Mouse (Mus musculus) testis, postnatal 14 days (tissue): Measurements from ENCODE around the gene Ptprm.
A peak's percentile ranks its signal among the peaks of the same experiment; 100 is the strongest.

Experiments
- DNase-seq: peaks from one replicate; pipeline ENCODE4 v3.0.0; 2021; ENCODE audit warnings: low spot score

The Ptprm gene

DNA sequence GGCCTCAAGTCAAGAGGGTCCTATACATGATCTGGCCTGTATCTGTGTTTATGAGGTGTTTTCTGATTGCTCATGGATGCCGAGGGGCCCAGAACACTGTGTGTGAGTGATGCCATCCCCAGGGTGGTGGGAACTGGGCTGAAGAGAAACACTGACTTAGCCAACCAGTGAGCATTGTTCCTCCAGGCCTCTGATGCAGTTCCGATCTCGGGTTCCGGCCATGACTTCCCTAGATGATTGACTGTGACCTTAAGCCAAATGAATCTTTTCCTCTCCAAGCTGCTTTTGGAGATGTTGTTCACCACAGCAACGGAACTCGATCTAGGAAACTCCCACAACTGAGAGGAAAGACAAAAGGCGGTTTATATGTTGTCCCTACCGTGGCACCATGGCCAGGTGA, 9.1 kb downstream of the Ptprm start:
- DNase-seq: no peak

DNA sequence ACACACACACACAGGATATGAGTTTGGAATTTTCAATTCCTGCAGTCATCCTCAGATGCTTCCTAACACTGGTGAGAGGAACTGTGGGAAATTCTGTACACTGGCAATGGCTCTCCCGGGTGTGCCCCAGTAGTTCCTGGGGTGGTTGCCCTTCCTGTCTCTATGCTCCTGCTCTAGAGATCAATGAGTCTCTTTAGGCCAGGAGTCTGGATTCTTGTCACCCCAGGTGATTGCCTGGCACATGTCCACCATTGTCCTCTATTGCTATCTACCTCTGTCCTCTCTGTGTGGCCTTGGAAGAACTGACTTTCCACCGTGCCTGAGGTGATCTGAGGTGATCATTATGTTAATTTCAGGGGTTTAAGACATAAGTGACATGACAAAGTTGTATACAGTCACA, 10.8 kb downstream of the Ptprm start:
- no peak for DNase-seq

DNA sequence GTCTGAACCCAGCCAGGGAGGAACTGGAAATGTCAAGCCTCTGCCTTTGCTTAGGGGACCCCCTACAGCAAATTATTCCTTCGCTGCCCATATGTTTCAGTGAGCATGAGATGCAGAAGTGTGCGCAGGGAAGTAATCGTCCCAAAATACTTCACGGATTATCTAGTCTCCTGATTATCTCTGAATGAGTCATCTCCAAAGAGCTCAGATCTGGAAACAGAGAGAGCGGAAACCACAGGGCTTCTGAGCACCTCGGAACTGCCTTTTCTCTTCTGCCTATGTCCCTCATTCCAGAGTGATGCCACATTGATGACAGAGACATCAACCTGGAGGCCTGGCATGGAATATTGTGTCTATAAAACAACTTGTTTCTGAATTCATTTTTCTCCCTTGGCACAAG, 11.3 kb downstream of the Ptprm start:
- no peak for DNase-seq

DNA sequence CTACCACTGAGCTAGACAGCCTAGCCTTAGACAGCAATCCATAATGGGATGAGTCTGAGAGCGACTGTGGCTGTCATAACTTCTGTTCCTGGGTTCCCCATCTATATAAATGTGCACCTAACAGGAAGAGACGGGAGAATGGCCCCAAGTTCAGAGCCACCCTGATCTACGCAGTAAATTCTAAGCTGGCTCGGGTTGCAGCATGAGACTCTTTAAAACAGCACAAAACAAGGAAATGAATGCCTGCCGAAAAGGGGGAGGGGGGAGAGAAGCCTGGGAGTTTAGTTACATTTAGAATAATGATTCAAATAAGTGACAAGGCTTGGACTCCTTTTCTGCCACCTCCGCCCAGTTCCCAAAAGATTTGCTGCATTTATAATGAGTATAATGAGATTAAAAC, 13.9 kb downstream of the Ptprm start:
- no peak for DNase-seq

- DNase-seq: no peak
Measured at GRCm38 (mm10) chr17:67339569-67339968, 14.7 kb downstream of the Ptprm start.

GRCm38 (mm10) chr17:67334310-67334709, 19.9 kb downstream of the Ptprm start:
- DNase-seq: no peak

DNA sequence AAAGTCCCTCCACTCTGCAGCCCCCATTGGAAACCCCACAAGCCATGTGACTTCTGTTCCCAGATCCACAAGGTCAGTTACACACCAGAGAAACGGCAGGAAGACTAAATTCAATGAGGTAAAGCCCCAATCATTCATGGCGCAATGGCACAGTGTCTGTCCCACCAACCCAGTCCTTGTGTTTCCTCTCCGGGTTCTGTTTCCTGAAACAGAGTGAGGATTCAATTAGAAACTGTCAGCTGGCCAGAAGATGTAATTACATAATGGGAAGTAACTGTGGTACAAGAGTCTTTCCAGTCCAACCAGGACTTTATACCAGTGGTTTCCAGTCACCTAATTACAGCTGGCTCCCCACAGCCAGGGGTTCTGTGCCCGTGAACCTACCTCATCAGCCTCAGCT, 24.8 kb downstream of the Ptprm start:
- DNase-seq: no peak

- no peak for DNase-seq
Measured at GRCm38 (mm10) chr17:67324499-67324832, 29.8 kb downstream of the Ptprm start.

DNA sequence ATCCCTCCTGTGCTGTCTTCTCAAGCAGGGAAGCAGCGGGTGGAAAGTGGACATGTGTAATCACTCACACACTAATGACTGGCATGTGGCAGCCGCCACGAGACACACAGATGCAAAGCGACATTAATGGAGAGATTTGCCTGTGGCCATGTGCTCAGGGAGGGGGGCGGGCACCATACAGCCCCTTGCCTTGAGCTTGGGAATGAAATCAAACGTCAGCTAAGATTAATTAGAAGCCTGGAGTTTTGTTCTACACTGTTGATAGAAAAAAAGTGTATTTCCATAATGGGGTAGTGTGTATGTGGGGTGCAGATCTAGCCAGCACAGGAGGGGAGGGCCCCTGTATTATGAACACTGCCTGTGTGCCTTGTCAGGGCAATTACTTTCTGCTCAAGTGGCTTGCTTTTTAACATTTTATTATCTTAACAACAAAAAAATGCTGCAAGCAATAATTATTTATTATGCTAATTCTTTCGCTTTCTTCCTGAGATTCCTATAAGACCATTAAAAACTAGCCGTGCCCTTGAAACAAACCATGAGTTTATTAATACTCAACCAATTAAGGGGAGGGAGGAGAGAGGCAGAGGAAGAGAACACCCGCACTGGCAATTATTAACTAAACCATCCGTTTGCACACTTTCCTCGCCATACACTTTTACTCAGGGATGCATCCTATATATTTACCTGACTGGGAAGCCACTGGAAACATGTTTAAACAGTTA, 30.3 kb downstream of the Ptprm start:
- DNase-seq: no peak

DNA sequence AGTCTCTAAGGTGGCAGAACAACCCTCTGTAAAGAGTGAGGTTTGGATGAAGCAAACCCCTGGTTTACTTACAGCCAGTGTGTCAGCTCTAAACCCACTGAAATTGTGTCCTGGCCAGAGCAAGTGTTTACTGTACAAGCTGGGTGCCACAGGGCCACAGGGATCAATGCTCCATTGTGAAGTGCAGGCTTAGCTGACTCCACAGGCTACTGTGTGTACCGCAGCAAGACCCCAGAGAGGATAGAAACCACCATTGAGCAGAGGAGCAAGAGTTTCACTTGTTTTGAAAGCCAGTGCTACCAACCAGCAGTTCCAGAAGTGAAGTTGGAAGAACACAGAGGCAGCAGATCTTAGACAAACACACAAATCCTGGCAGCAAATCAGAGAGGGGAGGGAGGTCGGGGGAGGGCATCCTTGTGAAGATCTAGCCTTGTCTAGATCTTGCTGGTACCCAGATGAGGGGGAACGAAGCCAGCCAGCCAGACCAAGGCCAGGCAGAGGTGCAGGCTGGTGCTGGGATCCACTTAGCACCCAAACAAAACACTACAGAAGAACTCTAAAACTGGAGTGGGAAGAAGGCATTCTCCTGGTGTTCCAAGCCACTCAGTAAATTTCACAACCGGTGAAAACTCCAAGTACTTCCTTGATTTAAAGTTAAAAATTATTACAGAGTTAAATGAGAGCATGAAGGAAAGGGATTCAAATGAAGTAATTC, 39.6 kb downstream of the Ptprm start:
- peak; percentile 10 for DNase-seq

DNA sequence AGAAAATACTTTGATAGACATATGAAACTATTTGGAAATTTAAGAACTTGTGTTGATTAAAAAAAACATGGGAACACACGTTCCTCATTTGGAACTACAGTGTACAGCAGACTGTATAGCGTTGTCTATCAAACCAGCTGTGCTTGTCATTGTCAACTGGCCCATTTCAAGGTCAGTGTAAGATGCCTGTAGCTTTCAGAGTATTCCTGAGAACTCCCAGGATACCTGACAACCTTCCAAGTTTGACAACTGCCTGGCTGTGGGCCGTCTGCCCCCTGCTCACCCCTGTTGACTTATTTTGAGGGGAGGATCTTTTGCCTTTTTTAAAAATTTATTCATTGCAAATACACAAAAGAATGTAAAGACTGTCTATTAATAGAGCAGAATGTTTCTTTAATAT, 45.8 kb downstream of the Ptprm start:
- no peak for DNase-seq

GRCm38 (mm10) chr17:67306066-67306845, 48.0 kb downstream of the Ptprm start:
- no peak for DNase-seq

- DNase-seq: peak; percentile 20
Measured at GRCm38 (mm10) chr17:67304831-67305230, 49.4 kb downstream of the Ptprm start.

GRCm38 (mm10) chr17:67303326-67304099, 50.7 kb downstream of the Ptprm start:
- no peak for DNase-seq

GRCm38 (mm10) chr17:67302569-67302968, 51.7 kb downstream of the Ptprm start:
- no peak for DNase-seq

- DNase-seq: no peak
Measured at GRCm38 (mm10) chr17:67302074-67302473, 52.2 kb downstream of the Ptprm start.

- no peak for DNase-seq
Measured at GRCm38 (mm10) chr17:67301367-67301766, 52.9 kb downstream of the Ptprm start.

GRCm38 (mm10) chr17:67298269-67298798, 55.9 kb downstream of the Ptprm start:
- no peak for DNase-seq

GRCm38 (mm10) chr17:67296604-67297595, 57.4 kb downstream of the Ptprm start:
- no peak for DNase-seq

DNA sequence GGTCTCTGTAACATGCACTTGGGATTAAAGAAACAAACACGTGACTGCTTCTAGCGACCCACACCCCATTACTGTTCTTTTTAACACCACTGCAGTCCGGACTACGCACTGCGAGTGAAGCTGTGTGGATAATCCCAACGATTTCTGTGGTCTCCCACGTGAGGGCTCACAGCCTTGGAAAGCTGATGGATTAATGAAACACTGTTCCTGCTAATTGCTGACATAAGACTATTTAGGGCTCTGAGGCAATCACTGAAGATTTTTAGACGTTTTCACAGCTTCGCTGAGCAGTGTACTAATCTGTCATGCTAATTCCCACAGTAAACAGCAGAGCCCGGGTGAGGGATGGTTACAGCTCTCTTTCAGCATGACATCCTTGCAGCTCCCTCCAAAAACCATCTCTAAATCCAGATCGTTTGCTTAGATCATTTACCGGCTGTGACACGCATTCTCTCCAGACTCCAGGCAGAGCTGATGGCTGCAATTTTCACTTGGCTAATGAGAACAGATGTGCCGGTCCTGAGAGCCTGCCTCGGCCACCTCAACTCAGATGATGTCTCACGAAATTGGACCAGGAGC, 63.5 kb downstream of the Ptprm start:
- no peak for DNase-seq
